Mouse (Mus musculus) limb, embryonic 11.5 days (tissue): ENCODE measurements around the gene Iqschfp. TPM values are rescaled to one million over a fixed set of nuclear protein-coding genes. Genes with fewer than 3 reads are reported as not detected.

ENCODE experiments used
- ATAC-seq: fragments of 200-750 bp; cut with Nextera tagmentation; 2 replicates; pipeline ENCODE4 v1.8.0; 2017; ENCODE audit warnings: low read depth; ENCODE audit not compliant: insufficient number of reproducible peaks, low FRiP score, low TSS enrichment
- DNase-seq: peaks from one replicate; pipeline ENCODE4 v3.0.0-alpha.2; 2015; ENCODE audit warnings: low spot score
- H3K27ac ChIP-seq: fragments of 300-500 bp; sonication (generic); replicated peaks from 2 replicates; pipeline ENCODE4 v1.5.1; 2014; ENCODE audit warnings: low read depth, mild to moderate bottlenecking, low read length
- H3K27me3 ChIP-seq: fragments of 300-500 bp; sonication (generic); 2 replicates; pipeline ENCODE4 v1.6.1; 2014; ENCODE audit warnings: mild to moderate bottlenecking, low read length, mixed read lengths; ENCODE audit not compliant: control insufficient read depth, insufficient read depth
- H3K36me3 ChIP-seq: fragments of 300-500 bp; sonication (generic); 2 replicates; pipeline ENCODE4 v1.6.1; 2014; ENCODE audit warnings: mild to moderate bottlenecking, low read length, moderate library complexity, mixed read lengths; ENCODE audit not compliant: control insufficient read depth, insufficient read depth
- H3K4me1 ChIP-seq: fragments of 300-500 bp; sonication (generic); 2 replicates; pipeline ENCODE4 v1.6.1; 2014; ENCODE audit warnings: low read length, mixed read lengths; ENCODE audit not compliant: control insufficient read depth, insufficient read depth
- H3K4me2 ChIP-seq: fragments of 300-500 bp; sonication (generic); 2 replicates; pipeline ENCODE4 v1.6.1; 2014; ENCODE audit warnings: low read depth, mild to moderate bottlenecking, moderate library complexity; ENCODE audit not compliant: severe bottlenecking
- H3K4me3 ChIP-seq: fragments of 300-500 bp; sonication (generic); 2 replicates; pipeline ENCODE4 v1.5.1; 2014; ENCODE audit warnings: low read depth, low read length
- H3K9ac ChIP-seq: fragments of 300-500 bp; sonication (generic); 2 replicates; pipeline ENCODE4 v1.6.1; 2014; ENCODE audit warnings: mild to moderate bottlenecking, low read length
- H3K9me3 ChIP-seq: fragments of 300-500 bp; sonication (generic); 2 replicates; pipeline ENCODE4 v1.6.1; 2016; ENCODE audit warnings: low read length; ENCODE audit not compliant: control insufficient read depth
- WGBS: fragments of 180-500 bp; shearing (Covaris S2); extraction: QIAGEN DNeasy Blood & Tissue Kit; methylation state at CpG from one replicate; pipeline ENCODE4 v1.1.7; 2014; 5-methylcytosine and 5-hydroxymethylcytosine counted together
- polyA plus RNA-seq: library from polyadenylated mRNA; unstranded; fragments of >200 nt; fragmentation: Nextera tagmentation; extraction: Ambion mirVana; gene quantifications from 2 replicates; pipeline ENCODE4 v1.2.1, GENCODE M21; 2014

Iqschfp gene
- polyA plus RNA-seq, result 0.16 and 0.56 TPM in 2 replicates

DNA sequence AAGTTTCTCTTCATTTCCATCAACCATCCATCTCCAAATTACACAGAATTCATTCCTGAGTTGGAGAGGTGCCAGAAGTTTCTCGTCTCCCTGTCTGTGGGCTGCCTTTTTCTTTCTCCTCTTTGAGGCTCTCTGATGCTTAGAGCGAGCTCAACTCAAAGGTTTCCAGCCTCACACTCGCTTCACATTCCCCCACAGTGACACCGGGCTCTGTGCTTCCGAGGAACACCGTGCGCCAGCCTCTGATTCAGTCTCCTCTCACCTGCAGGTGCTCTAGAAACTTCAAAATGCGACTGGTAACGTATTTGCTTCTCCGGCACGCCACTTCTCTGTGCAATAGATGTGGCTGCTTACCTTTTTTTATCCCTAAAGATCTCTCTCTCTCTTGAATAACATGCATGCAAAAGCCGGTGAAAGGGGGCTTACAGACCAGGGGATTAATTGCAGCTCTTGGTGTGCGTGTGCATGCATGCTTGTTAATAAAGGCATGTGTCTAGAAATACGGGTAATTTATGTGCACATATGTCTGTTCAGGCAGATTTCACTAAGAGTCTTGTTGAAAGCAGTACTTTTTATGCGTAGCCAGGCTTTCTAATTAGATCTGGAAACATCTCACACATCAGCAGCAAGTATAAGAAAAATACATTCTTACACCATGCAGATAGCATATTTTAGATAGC is at the start of gene Iqschfp, which contains the start of gene Iqcj:
Gene Iqschfp (plus strand): TSS at position 207 of the 680 bp plus-strand sequence.
Gene Iqcj (plus strand): TSS at position 195 of the 680 bp plus-strand sequence.
- no peaks in the 10 kb centered on the region for H3K27me3 ChIP-seq
- H3K9me3 ChIP-seq, result no peaks in the 10 kb centered on the region
- WGBS, result 53% methylated on average over 15 of the region's 15 CpGs
- peaks cover 8% of the 10 kb centered on the region for H3K4me1 ChIP-seq
- H3K4me3 ChIP-seq, result no peak within 1 kb of the TSS
- DNase-seq (no peak), ATAC-seq (no peak)
- no peak within 1 kb of the TSS for H3K9ac ChIP-seq
- H3K36me3 ChIP-seq, result no peaks in the 10 kb centered on the region
- H3K27ac ChIP-seq, result no peak within 1 kb of the TSS
- peak within 1 kb of the TSS; percentile 15; the same call in 1 of the 2 replicates for H3K4me2 ChIP-seq

DNA sequence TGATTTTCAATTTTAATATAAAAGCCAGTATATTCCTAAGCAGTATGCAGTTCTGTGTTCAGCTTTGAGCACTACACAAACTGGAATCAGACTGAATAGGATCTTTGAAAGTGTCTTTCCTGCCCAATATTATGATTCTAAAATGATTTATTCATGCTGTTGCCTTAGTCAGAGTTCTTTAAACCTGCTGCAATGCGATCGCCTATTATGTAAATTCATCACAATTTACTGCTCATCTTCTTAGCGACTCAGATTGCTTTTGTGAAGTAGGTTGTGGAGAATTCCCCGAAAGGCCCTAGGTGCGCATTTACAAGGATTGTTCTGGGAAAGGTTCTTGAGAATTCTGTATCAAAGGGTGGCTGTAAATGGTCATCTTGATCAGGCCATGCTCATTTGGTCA is 39.6 kb upstream of the Iqschfp start:
- no peak for DNase-seq
- 87% methylated on average over 5 of the region's 5 CpGs for WGBS

DNA sequence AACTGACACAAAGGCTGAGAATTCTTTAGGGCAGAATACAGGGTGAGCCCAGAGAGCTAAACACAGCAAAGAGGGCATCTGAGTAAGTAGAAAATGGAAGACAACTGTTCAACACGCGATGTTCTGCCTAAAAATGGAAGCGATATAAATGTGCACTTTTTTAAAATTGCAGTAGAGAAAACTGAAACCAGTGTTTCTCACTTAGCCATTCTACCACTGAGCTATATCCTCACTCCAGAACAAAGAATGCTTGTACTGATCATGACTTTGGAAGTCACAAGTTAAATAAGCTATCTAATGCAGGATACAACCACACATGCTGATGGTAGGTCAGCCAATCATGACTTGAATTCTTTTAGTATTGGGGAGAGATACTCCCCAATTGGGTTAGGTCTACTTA is 30.5 kb upstream of the Iqschfp start:
- no peak for ATAC-seq
- WGBS, result 91% methylated on average over 3 of the region's 3 CpGs

More for the DNA sequence above, 39.6 kb upstream of the Iqschfp start:
- no peaks in the 10 kb centered on the region for H3K36me3 ChIP-seq
- H3K27me3 ChIP-seq, result no peaks in the 10 kb centered on the region
- H3K4me1 ChIP-seq, result no peaks in the 10 kb centered on the region
- no peak overlapping the region for H3K4me2 ChIP-seq
- no peak overlapping the region for H3K4me3 ChIP-seq
- no peaks in the 10 kb centered on the region for H3K9me3 ChIP-seq
- no peak for ATAC-seq
- no peak overlapping the region for H3K27ac ChIP-seq
- no peak overlapping the region for H3K9ac ChIP-seq

DNA sequence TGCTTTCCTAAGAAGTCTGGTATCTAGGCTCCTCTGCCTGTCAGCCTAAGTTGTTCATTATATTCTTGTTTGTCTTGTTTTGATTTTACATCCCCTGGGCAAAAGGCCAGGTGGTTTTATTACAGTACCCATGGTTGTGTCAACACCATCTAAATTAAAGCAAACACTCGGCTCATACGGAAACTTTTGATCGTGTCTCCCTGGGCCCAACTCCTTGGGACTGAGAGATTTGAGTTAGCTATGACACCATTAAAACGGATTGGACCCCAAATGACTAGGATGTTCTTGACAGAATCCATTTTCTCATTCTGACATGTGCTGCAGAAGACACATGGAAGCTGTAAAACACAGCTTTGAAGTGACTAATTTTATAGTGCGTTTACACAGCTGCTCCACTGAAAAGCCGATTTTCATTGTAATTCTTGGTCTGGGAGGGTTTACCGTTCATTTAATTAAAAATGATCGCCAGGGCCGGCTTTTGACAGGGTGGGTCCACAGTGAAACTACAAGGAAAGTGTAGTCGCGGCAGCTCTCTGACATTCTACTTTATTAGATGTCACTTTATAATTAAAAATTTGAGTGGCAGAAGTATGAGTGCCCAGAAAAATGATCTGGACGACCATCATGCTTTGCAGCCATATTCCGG is 24.5 kb upstream of the Iqschfp start:
- Histone ChIP-seq H3K9ac (no peak overlapping the region), H3K4me3 (no peak overlapping the region), H3K9me3 (no peaks in the 10 kb centered on the region), H3K36me3 (no peaks in the 10 kb centered on the region), H3K27me3 (no peaks in the 10 kb centered on the region), H3K4me1 (no peaks in the 10 kb centered on the region), H3K27ac (no peak overlapping the region), H3K4me2 (peak overlapping the region; percentile 12; the same call in 1 of the 2 replicates)
- DNase-seq (no peak), ATAC-seq (no peak)
- 22% methylated on average over 13 of the region's 13 CpGs for WGBS

More for the DNA sequence above, 30.5 kb upstream of the Iqschfp start:
- Histone ChIP-seq H3K36me3 (no peaks in the 10 kb centered on the region), H3K27ac (no peak overlapping the region), H3K4me1 (no peaks in the 10 kb centered on the region), H3K4me3 (no peak overlapping the region), H3K27me3 (no peaks in the 10 kb centered on the region), H3K9me3 (no peaks in the 10 kb centered on the region), H3K9ac (no peak overlapping the region), H3K4me2 (no peak overlapping the region)
- DNase-seq, result no peak

DNA sequence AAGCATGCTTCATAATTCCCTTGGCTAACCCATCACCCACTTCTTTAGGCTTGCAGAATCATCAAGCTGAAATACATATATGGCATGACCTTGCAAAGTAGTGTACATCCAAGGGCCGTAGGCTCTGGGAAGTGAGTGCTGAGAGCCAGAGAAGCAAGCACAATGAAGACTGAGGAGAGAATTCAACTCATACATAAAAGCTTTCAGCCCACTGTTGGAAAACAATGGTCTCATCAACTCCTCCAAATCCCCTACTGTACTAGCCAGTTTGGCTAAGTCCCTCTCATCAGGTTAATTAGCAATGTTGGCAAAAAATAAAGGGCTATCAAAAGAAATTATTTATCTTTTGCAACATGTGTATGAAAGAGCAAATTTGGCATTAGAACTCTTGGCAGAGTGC is 22.6 kb upstream of the Iqschfp start:
- no peak for ATAC-seq
- Histone ChIP-seq H3K36me3 (no peaks in the 10 kb centered on the region), H3K9me3 (no peaks in the 10 kb centered on the region), H3K4me1 (no peaks in the 10 kb centered on the region), H3K4me2 (no peak overlapping the region), H3K27me3 (no peaks in the 10 kb centered on the region), H3K4me3 (no peak overlapping the region), H3K27ac (no peak overlapping the region), H3K9ac (no peak overlapping the region)
- DNase-seq, result no peak
- WGBS, result 80% methylated on average over 1 of the region's 1 CpGs

DNA sequence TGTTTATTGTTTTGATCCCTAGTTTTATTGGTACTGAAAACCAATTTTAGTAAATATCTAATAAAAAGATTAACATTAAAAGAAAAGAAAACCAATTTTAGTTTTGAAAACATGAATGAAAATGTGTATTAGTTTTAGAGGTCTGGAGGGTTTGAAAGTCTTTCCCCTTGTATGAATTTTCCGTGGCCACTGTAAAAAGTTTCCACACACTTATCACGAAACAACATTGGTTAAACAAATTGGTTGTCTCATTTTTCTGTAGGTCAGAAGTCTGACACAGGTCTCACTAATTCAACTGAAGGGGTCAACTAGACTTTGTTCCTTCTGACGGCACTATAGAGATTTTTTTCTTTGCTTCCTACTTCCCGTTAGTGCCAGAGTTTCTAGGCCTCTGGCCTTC is 14.8 kb upstream of the Iqschfp start:
- Histone ChIP-seq H3K4me1 (no peaks in the 10 kb centered on the region), H3K4me3 (no peak overlapping the region), H3K9me3 (no peaks in the 10 kb centered on the region), H3K36me3 (no peaks in the 10 kb centered on the region), H3K27me3 (no peaks in the 10 kb centered on the region), H3K9ac (no peak overlapping the region), H3K4me2 (no peak overlapping the region), H3K27ac (no peak overlapping the region)
- ATAC-seq, result no peak
- 65% methylated on average over 4 of the region's 4 CpGs for WGBS
- no peak for DNase-seq

DNA sequence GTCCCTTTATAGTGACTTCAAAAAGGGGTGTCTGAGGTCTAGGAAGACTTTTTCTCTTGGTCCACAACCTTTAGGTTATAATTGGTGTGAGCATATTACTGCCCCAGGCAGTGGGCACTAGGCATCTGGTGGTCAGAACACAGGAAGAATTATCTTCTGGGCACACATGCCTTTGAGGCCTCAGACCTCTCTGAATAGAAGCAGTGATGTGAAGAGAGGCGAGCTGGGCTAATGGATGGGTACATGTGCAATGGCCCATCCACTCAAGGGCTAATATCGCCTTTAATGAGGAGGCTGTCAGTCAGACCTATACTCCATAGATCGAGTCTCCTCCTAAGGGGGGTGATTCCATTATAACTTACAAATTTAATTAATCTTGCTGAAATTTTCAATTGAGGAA is 7.7 kb upstream of the Iqschfp start:
- H3K4me2 ChIP-seq, result no peak overlapping the region
- H3K4me1 ChIP-seq, result no peaks in the 10 kb centered on the region
- no peak for ATAC-seq
- no peak overlapping the region for H3K27ac ChIP-seq
- H3K27me3 ChIP-seq, result no peaks in the 10 kb centered on the region
- no peak overlapping the region for H3K9ac ChIP-seq
- 84% methylated on average over 3 of the region's 3 CpGs for WGBS
- H3K9me3 ChIP-seq, result no peaks in the 10 kb centered on the region
- no peak for DNase-seq
- H3K36me3 ChIP-seq, result no peaks in the 10 kb centered on the region
- H3K4me3 ChIP-seq, result no peak overlapping the region

DNA sequence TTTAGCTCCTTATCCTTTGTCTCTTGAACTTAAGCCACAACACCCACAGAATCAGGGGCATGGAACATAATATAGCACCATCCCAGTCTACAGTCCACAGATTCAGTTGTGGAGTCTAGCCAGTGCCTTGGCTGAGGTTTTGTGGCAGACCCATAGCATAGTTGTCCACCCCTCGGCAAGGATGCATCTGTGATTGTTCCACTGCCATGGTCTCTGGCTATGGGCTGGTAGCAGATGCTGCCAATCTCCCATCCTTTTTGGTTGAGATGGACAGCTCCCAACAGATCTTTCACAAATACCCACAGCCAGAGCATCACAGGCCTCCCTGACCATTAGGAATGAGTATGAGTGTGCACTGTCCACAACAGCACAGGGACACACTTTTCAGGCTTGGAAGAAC is 5.9 kb upstream of the Iqschfp start:
- Histone ChIP-seq H3K4me1 (no peaks in the 10 kb centered on the region), H3K4me2 (no peak overlapping the region), H3K9me3 (no peaks in the 10 kb centered on the region), H3K27ac (no peak overlapping the region), H3K27me3 (no peaks in the 10 kb centered on the region), H3K36me3 (no peaks in the 10 kb centered on the region), H3K4me3 (no peak overlapping the region), H3K9ac (no peak overlapping the region)
- DNase-seq, result no peak
- WGBS, result 74% methylated on average over 1 of the region's 1 CpGs
- no peak for ATAC-seq
